Mouse (Mus musculus): Measurements from ENCODE around the gene Medag. TPM values are rescaled to one million over a fixed set of nuclear protein-coding genes. Genes with fewer than 3 reads are reported as not detected.

Medag gene
- polyA plus RNA-seq, 1 experiment from 2014 or later = 0.16 TPM

DNA sequence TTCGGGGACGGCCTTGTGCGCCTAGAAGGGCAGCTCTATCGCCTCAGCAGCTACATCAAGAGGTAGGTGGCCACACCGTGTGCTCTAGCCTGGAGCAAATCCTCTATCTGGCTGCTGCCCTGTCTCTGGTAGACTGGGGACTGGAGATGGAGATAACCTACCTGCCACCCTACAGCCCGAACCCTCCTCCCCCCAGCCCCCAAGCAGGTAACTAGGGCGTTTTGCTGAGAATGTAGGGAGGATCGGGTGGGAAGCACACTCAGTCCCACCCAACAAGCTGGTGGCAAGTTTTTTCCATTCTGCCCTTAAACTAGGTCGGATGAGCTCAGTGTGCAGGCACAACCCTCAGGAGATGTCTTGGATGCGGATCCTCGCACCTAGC is 636 bp downstream of the Medag start:
- 38% methylated on average over 11 of the region's 11 CpGs for WGBS
- peak overlapping the region; percentile 61 for H3K4me2 ChIP-seq (ENCODE audit: low read depth)
- H3K9me3 ChIP-seq (ENCODE audit: control insufficient read depth, low read length) = no peaks in the 10 kb centered on the region
- H3K36me3 ChIP-seq (ENCODE audit: control insufficient read depth, insufficient read depth, low read length) = no peaks in the 10 kb centered on the region
- DNase-seq (ENCODE audit: low spot score) (no peak), ATAC-seq (ENCODE audit: insufficient read depth, low FRiP score, low TSS enrichment) (0 out of 2 replicates have a peak, but pooled peaks have one; percentile 23)
- no peak overlapping the region for H3K27ac ChIP-seq (ENCODE audit: low read depth, low read length)
- H3K27me3 ChIP-seq (ENCODE audit: control insufficient read depth, insufficient read depth, low read length) = peaks cover 3% of the 10 kb centered on the region; the same call in 1 of the 2 replicates
- H3K4me1 ChIP-seq (ENCODE audit: control insufficient read depth, insufficient read depth, low read length) = peaks cover 9% of the 10 kb centered on the region; the same call in 1 of the 2 replicates
- peak overlapping the region; percentile 39 for H3K9ac ChIP-seq (ENCODE audit: low read length)
- peak overlapping the region; percentile 26; the same call in 1 of the 2 replicates for H3K4me3 ChIP-seq (ENCODE audit: low read depth, low read length)

DNA sequence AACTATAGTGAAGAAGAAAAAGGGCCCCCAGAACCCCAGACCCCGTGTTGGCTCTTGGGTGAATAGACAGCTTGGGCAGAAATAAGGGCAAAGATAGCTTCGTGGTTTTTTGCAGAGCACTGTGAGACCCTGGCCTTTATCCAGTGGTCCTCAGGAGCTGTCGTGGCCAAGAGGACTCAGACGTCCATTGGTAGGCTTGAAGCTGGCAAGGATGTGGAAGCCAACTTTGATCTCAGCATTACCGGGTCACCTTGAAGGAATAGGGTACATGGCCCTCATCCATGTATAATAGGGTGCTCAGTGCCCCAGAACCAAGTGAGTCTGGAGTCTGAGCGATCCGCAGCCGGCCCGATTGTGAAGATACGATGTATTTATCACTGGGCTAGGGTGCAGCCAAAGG is 1.1 kb downstream of the Medag start:
- WGBS = 90% methylated on average over 10 of the region's 10 CpGs
- no peak for ATAC-seq (ENCODE audit: insufficient read depth, low FRiP score, low TSS enrichment)

DNA sequence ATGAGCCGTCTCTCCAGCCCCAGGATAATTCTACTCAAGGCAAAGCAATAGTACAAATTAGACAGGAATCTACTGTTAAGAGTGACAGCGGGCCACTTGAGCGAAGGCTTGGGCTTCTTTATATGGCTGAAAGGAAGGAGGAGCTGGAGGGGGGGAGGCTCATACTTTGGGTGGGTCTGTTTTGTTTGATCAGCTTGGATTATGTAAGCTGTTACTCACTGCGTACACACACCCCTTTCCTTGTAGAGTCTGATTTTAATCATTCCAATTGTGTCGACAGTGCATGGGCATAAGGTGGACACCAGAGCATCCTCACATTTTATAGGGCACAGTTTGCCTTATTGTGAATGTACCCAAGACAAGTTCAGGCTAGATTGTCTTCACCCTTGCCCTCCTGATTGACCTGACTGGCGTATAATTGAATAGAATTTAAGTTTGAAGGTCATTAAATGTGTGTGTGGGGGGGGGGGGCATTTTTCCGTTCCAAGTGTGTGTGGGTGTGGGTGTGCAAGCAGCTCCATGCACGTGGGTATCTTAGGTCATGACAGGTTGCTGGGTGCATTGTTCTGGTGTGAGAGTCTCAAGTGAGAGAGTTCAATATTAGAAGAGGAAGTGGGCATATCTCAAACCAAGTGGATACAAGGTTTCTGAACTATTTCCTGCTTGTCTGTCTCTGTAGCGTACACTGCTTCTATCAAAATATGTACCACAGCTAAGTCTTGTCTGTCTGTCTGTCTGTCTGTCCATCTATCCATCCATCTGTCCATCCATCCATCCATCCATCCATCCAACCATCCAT is 3.0 kb downstream of the Medag start:
- DNase-seq (ENCODE audit: low spot score) (no peak), ATAC-seq (ENCODE audit: insufficient read depth, low FRiP score, low TSS enrichment) (no peak)
- no peak overlapping the region for H3K27ac ChIP-seq (ENCODE audit: low read depth, low read length)
- no peak overlapping the region for H3K4me3 ChIP-seq (ENCODE audit: low read depth, low read length)
- H3K9ac ChIP-seq (ENCODE audit: low read length) = no peak overlapping the region
- peaks cover 3% of the 10 kb centered on the region; the same call in 1 of the 2 replicates for H3K27me3 ChIP-seq (ENCODE audit: control insufficient read depth, insufficient read depth, low read length)
- WGBS = 88% methylated on average over 9 of the region's 9 CpGs
- H3K4me1 ChIP-seq (ENCODE audit: control insufficient read depth, insufficient read depth, low read length) = peaks cover 9% of the 10 kb centered on the region; the same call in 1 of the 2 replicates
- no peaks in the 10 kb centered on the region for H3K9me3 ChIP-seq (ENCODE audit: control insufficient read depth, low read length)
- no peaks in the 10 kb centered on the region for H3K36me3 ChIP-seq (ENCODE audit: control insufficient read depth, insufficient read depth, low read length)
- H3K4me2 ChIP-seq (ENCODE audit: low read depth) = no peak overlapping the region

More for the DNA sequence above, 1.1 kb downstream of the Medag start:
- H3K27ac ChIP-seq (ENCODE audit: low read depth, low read length) = no peak overlapping the region
- H3K4me3 ChIP-seq (ENCODE audit: low read depth, low read length) = no peak overlapping the region
- peaks cover 9% of the 10 kb centered on the region; the same call in 1 of the 2 replicates for H3K4me1 ChIP-seq (ENCODE audit: control insufficient read depth, insufficient read depth, low read length)
- H3K36me3 ChIP-seq (ENCODE audit: control insufficient read depth, insufficient read depth, low read length) = no peaks in the 10 kb centered on the region
- H3K9ac ChIP-seq (ENCODE audit: low read length) = no peak overlapping the region
- H3K27me3 ChIP-seq (ENCODE audit: control insufficient read depth, insufficient read depth, low read length) = peaks cover 3% of the 10 kb centered on the region; the same call in 1 of the 2 replicates
- H3K9me3 ChIP-seq (ENCODE audit: control insufficient read depth, low read length) = no peaks in the 10 kb centered on the region
- H3K4me2 ChIP-seq (ENCODE audit: low read depth) = no peak overlapping the region
- no peak for DNase-seq (ENCODE audit: low spot score)

DNA sequence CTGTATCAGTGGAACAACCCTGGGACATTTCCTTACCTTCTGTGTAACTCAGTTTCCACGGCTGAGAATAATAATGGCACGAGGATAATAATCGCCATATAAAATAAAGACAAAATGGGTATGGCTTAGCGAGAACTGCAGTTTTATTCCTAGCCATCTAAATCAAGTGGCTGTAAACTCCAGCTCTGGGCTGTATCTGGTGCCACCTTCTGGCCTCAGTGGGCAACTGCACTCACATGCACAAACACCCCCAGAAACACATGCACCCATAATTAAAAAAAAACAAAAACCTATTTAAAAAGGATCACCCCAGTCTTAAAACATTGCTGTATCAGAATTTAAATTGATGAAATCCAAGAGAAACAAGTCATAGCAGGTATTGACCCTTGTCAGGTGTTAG is 5.8 kb downstream of the Medag start:
- 97% methylated on average over 4 of the region's 4 CpGs for WGBS

DNA sequence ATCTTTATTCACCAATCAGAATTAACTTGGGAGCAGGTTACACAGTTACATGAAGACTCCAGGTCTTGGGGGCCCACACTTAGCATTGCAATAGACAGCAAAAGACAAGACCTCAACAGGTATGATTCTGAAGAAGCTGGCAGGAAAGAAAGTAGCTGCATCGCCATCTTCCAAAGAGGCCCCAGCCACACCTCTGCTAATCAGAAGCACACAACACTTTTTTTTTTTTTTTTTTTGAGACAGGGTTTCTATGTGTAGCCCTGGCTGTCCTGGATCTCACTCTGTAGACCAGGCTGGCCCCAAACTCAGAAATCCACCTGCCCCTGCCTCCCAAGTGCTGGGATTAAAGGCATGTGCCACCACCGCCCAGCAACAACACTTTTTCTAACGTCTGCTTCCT is 15.0 kb downstream of the Medag start:
- Histone ChIP-seq H3K4me2 (ENCODE audit: low read depth) (no peak overlapping the region), H3K9ac (ENCODE audit: low read length) (no peak overlapping the region), H3K4me3 (ENCODE audit: low read depth, low read length) (no peak overlapping the region), H3K27me3 (ENCODE audit: control insufficient read depth, insufficient read depth, low read length) (no peaks in the 10 kb centered on the region), H3K27ac (ENCODE audit: low read depth, low read length) (no peak overlapping the region), H3K9me3 (ENCODE audit: control insufficient read depth, low read length) (no peaks in the 10 kb centered on the region), H3K4me1 (ENCODE audit: control insufficient read depth, insufficient read depth, low read length) (peaks cover 8% of the 10 kb centered on the region; the same call in 1 of the 2 replicates), H3K36me3 (ENCODE audit: control insufficient read depth, insufficient read depth, low read length) (no peaks in the 10 kb centered on the region)
- ATAC-seq (ENCODE audit: insufficient read depth, low FRiP score, low TSS enrichment) = no peak
- 89% methylated on average over 3 of the region's 3 CpGs for WGBS
- no peak for DNase-seq (ENCODE audit: low spot score)

More for the DNA sequence above, 5.8 kb downstream of the Medag start:
- no peak overlapping the region for H3K4me3 ChIP-seq (ENCODE audit: low read depth, low read length)
- no peaks in the 10 kb centered on the region for H3K36me3 ChIP-seq (ENCODE audit: control insufficient read depth, insufficient read depth, low read length)
- no peak overlapping the region for H3K27ac ChIP-seq (ENCODE audit: low read depth, low read length)
- DNase-seq (ENCODE audit: low spot score) (no peak), ATAC-seq (ENCODE audit: insufficient read depth, low FRiP score, low TSS enrichment) (no peak)
- no peak overlapping the region for H3K9ac ChIP-seq (ENCODE audit: low read length)
- no peaks in the 10 kb centered on the region for H3K9me3 ChIP-seq (ENCODE audit: control insufficient read depth, low read length)
- H3K4me2 ChIP-seq (ENCODE audit: low read depth) = no peak overlapping the region
- no peaks in the 10 kb centered on the region; the same call in 1 of the 2 replicates for H3K27me3 ChIP-seq (ENCODE audit: control insufficient read depth, insufficient read depth, low read length)
- H3K4me1 ChIP-seq (ENCODE audit: control insufficient read depth, insufficient read depth, low read length) = no peaks in the 10 kb centered on the region

DNA sequence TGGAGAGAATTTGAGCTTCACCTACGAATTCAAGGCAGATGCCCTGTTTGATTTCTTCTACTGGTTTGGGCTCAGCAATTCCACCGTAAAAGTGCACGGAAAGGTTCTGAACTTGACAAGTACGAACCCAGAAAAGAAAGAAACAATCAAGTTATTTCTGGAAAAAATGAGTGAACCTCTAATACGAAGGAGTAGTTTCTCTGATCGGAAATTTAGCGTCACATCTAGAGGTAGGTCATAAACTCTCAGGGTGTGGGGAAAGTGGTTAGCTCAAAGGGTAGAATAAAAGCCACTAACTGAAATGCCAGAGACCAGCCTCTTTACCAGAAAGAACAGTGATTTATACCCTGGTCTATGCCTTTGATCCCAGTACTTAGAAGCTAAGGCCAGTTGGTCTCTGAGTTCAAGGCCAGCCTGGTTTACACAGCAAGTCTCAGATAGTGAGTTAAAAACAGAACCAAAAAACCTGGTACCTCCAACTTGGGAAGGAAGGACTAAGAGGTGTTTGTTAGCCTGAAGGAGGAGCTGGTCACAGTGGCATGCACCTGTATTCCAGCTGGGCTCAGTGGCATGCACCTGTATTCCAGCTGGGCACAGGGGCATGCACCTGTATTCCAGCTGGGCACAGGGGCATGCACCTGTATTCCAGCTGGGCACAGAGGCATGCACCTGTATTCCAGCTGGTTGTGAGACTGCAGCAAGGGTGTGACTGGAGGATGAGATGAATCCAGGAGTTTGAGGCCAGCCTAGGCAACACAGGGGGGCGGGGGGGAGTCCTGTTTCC is 15.9 kb downstream of the Medag start:
- Histone ChIP-seq H3K36me3 (ENCODE audit: control insufficient read depth, insufficient read depth, low read length) (no peaks in the 10 kb centered on the region), H3K9ac (ENCODE audit: low read length) (no peak overlapping the region), H3K9me3 (ENCODE audit: control insufficient read depth, low read length) (no peaks in the 10 kb centered on the region), H3K4me1 (ENCODE audit: control insufficient read depth, insufficient read depth, low read length) (peaks cover 8% of the 10 kb centered on the region; the same call in 1 of the 2 replicates), H3K4me2 (ENCODE audit: low read depth) (no peak overlapping the region), H3K4me3 (ENCODE audit: low read depth, low read length) (no peak overlapping the region), H3K27me3 (ENCODE audit: control insufficient read depth, insufficient read depth, low read length) (no peaks in the 10 kb centered on the region), H3K27ac (ENCODE audit: low read depth, low read length) (no peak overlapping the region)
- ATAC-seq (ENCODE audit: insufficient read depth, low FRiP score, low TSS enrichment) (no peak), DNase-seq (ENCODE audit: low spot score) (no peak)
- 87% methylated on average over 8 of the region's 8 CpGs for WGBS

DNA sequence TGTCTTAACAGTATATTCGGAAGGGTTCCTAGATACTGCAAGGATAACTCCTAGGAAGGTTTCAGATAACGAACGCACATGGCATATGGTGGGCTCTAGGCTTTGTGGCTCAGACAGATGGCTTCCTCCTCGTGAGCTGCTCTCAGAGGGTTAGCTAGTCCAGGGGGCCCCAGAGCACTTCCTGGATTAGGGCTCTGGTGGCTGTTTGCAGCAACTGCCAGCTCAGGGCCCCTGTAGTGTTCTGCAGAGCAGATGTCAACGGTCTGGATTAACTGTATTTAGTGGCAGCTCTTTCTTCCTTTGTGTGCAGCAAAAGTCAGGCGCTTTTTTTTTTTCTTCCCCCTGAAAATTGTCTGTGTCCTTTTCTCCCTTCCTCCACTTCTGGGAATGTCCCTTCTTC is 16.8 kb downstream of the Medag start:
- H3K27me3 ChIP-seq (ENCODE audit: control insufficient read depth, insufficient read depth, low read length) = no peaks in the 10 kb centered on the region
- no peak overlapping the region for H3K4me2 ChIP-seq (ENCODE audit: low read depth)
- H3K9ac ChIP-seq (ENCODE audit: low read length) = peak overlapping the region; percentile 35
- H3K27ac ChIP-seq (ENCODE audit: low read depth, low read length) = peak overlapping the region; percentile 58
- DNase-seq (ENCODE audit: low spot score) = peak; percentile 59
- WGBS = 15% methylated on average over 6 of the region's 6 CpGs
- H3K4me1 ChIP-seq (ENCODE audit: control insufficient read depth, insufficient read depth, low read length) = peaks cover 8% of the 10 kb centered on the region; the same call in 1 of the 2 replicates
- peak; percentile 61; the same call in 1 of the 2 replicates for ATAC-seq (ENCODE audit: insufficient read depth, low FRiP score, low TSS enrichment)
- no peak overlapping the region for H3K4me3 ChIP-seq (ENCODE audit: low read depth, low read length)
- no peaks in the 10 kb centered on the region for H3K36me3 ChIP-seq (ENCODE audit: control insufficient read depth, insufficient read depth, low read length)
- no peaks in the 10 kb centered on the region for H3K9me3 ChIP-seq (ENCODE audit: control insufficient read depth, low read length)

DNA sequence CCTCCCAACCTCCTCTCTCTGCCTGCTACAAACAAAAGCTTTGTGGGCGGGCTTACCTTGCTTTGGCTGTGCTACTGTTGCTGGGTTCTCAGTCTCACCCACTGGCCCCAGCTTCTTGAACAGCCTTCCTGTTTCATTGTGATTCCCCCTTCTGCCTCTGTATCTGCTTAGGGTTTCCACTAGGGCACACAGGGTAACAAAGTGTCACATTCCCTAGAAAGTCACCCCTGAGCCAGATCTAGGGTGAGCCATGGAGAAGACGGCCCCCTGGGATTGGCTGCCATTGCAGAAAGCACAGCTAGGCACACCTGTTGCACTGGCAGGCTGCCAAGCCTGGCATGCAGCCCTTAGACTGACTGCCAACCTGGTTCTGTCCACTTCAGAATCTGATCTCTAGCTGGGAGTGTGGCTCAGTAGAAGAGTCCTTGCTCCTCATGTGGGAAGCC is 17.3 kb downstream of the Medag start:
- DNase-seq (ENCODE audit: low spot score) (peak; percentile 23), ATAC-seq (ENCODE audit: insufficient read depth, low FRiP score, low TSS enrichment) (0 out of 2 replicates have a peak, but pooled peaks have one; percentile 31)
- H3K4me3 ChIP-seq (ENCODE audit: low read depth, low read length) = no peak overlapping the region
- H3K27me3 ChIP-seq (ENCODE audit: control insufficient read depth, insufficient read depth, low read length) = no peaks in the 10 kb centered on the region
- no peaks in the 10 kb centered on the region for H3K36me3 ChIP-seq (ENCODE audit: control insufficient read depth, insufficient read depth, low read length)
- WGBS = 48% methylated on average over 2 of the region's 2 CpGs
- peak overlapping the region; percentile 58 for H3K27ac ChIP-seq (ENCODE audit: low read depth, low read length)
- H3K4me1 ChIP-seq (ENCODE audit: control insufficient read depth, insufficient read depth, low read length) = peaks cover 8% of the 10 kb centered on the region; the same call in 1 of the 2 replicates
- no peak overlapping the region for H3K4me2 ChIP-seq (ENCODE audit: low read depth)
- H3K9ac ChIP-seq (ENCODE audit: low read length) = no peak overlapping the region
- no peaks in the 10 kb centered on the region for H3K9me3 ChIP-seq (ENCODE audit: control insufficient read depth, low read length)

Data from neural tube, embryonic 11.5 days (tissue).